Mouse (Mus musculus) stomach, embryonic 15.5 days (tissue): ENCODE data around the gene Rgs7. TPM values are rescaled to one million over a fixed set of nuclear protein-coding genes. Genes with fewer than 3 reads are reported as not detected.

Experiments
- ATAC-seq: fragments of 200-750 bp; cut with Nextera tagmentation; 2 replicates; pipeline ENCODE4 v1.8.0; 2017; ENCODE audit warnings: low read depth, moderate number of reproducible peaks, moderate TSS enrichment; ENCODE audit not compliant: insufficient read depth, low FRiP score
- H3K27ac ChIP-seq: fragments of 300-500 bp; sonication (generic); 2 replicates; pipeline ENCODE4 v1.5.1; 2015; ENCODE audit warnings: mild to moderate bottlenecking, inconsistent platforms
- H3K27me3 ChIP-seq: fragments of 300-500 bp; sonication (generic); replicated peaks from 2 replicates; pipeline ENCODE4 v1.6.1; 2015; ENCODE audit warnings: inconsistent platforms
- H3K36me3 ChIP-seq: fragments of 300-500 bp; sonication (generic); 2 replicates; pipeline ENCODE4 v1.6.1; 2015; ENCODE audit warnings: inconsistent platforms
- H3K4me1 ChIP-seq: fragments of 300-500 bp; sonication (generic); 2 replicates; pipeline ENCODE4 v1.6.1; 2015; ENCODE audit warnings: inconsistent platforms
- H3K4me2 ChIP-seq: fragments of 300-500 bp; sonication (generic); 2 replicates; pipeline ENCODE4 v1.6.1; 2015; ENCODE audit warnings: mild to moderate bottlenecking, inconsistent platforms
- H3K4me3 ChIP-seq: fragments of 300-500 bp; sonication (generic); replicated peaks from 2 replicates; pipeline ENCODE4 v1.5.1; 2015; ENCODE audit warnings: inconsistent platforms
- H3K9ac ChIP-seq: fragments of 300-500 bp; sonication (generic); 2 replicates; pipeline ENCODE4 v1.6.1; 2015; ENCODE audit warnings: inconsistent platforms
- H3K9me3 ChIP-seq: fragments of 300-500 bp; sonication (generic); 2 replicates; pipeline ENCODE4 v1.6.1; 2016; ENCODE audit warnings: inconsistent platforms
- WGBS: fragments of 180-500 bp; shearing (Covaris S2); methylation state at CpG from one replicate; pipeline ENCODE4 v1.1.7; 2015; 5-methylcytosine and 5-hydroxymethylcytosine counted together
- polyA plus RNA-seq: library from polyadenylated mRNA; unstranded; fragments of >200 nt; fragmentation: Nextera tagmentation; extraction: Ambion mirVana; gene quantifications from 2 replicates; pipeline ENCODE4 v1.2.1, GENCODE M21; 2015

Gene Rgs7
- polyA plus RNA-seq, 1 experiment from 2014 or later: 2.5 TPM

- Histone ChIP-seq H3K4me3 (no peak overlapping the region), H3K9ac (no peak overlapping the region), H3K36me3 (no peaks in the 10 kb centered on the region), H3K27ac (no peak overlapping the region), H3K4me2 (no peak overlapping the region), H3K4me1 (no peaks in the 10 kb centered on the region), H3K9me3 (no peaks in the 10 kb centered on the region), H3K27me3 (no peaks in the 10 kb centered on the region)
- 89% methylated on average over 4 of the region's 4 CpGs for WGBS
- ATAC-seq: no peak
Measured at GRCm38 (mm10) chr1:175426393-175426792, 65.9 kb downstream of the Rgs7 start.

GRCm38 (mm10) chr1:175420883-175421282 lies 71.4 kb downstream of the Rgs7 start:
- Histone ChIP-seq H3K27me3 (no peaks in the 10 kb centered on the region), H3K4me3 (no peak overlapping the region), H3K4me1 (no peaks in the 10 kb centered on the region), H3K36me3 (no peaks in the 10 kb centered on the region), H3K9ac (no peak overlapping the region), H3K9me3 (no peaks in the 10 kb centered on the region), H3K27ac (no peak overlapping the region), H3K4me2 (no peak overlapping the region)
- WGBS: 76% methylated on average over 4 of the region's 4 CpGs
- ATAC-seq: no peak

- H3K36me3 ChIP-seq: no peaks in the 10 kb centered on the region
- H3K9ac ChIP-seq: no peak overlapping the region
- 67% methylated on average over 9 of the region's 9 CpGs for WGBS
- H3K4me3 ChIP-seq: no peak overlapping the region
- H3K4me1 ChIP-seq: no peaks in the 10 kb centered on the region
- H3K9me3 ChIP-seq: no peaks in the 10 kb centered on the region
- ATAC-seq: no peak
- no peaks in the 10 kb centered on the region for H3K27me3 ChIP-seq
- H3K4me2 ChIP-seq: no peak overlapping the region
- no peak overlapping the region for H3K27ac ChIP-seq
Measured at GRCm38 (mm10) chr1:175415728-175416127, 76.6 kb downstream of the Rgs7 start.

GRCm38 (mm10) chr1:175410399-175410798 lies 81.9 kb downstream of the Rgs7 start:
- H3K27me3 ChIP-seq: no peaks in the 10 kb centered on the region
- no peak overlapping the region for H3K27ac ChIP-seq
- H3K9me3 ChIP-seq: no peaks in the 10 kb centered on the region
- H3K4me3 ChIP-seq: no peak overlapping the region
- H3K36me3 ChIP-seq: no peaks in the 10 kb centered on the region
- no peak overlapping the region for H3K9ac ChIP-seq
- no peaks in the 10 kb centered on the region for H3K4me1 ChIP-seq
- no peak for ATAC-seq
- H3K4me2 ChIP-seq: no peak overlapping the region
- WGBS: 45% methylated on average over 3 of the region's 3 CpGs

- Histone ChIP-seq H3K4me2 (no peak overlapping the region), H3K4me3 (no peak overlapping the region), H3K27ac (no peak overlapping the region), H3K4me1 (no peaks in the 10 kb centered on the region), H3K36me3 (no peaks in the 10 kb centered on the region), H3K27me3 (no peaks in the 10 kb centered on the region), H3K9ac (no peak overlapping the region), H3K9me3 (no peaks in the 10 kb centered on the region)
- no peak for ATAC-seq
- 85% methylated on average over 4 of the region's 4 CpGs for WGBS
Measured at GRCm38 (mm10) chr1:175391894-175392293, 100.4 kb downstream of the Rgs7 start.

GRCm38 (mm10) chr1:175389250-175389649 lies 103.0 kb downstream of the Rgs7 start:
- Histone ChIP-seq H3K4me1 (no peaks in the 10 kb centered on the region), H3K27me3 (no peaks in the 10 kb centered on the region), H3K9me3 (no peaks in the 10 kb centered on the region), H3K4me3 (no peak overlapping the region), H3K9ac (no peak overlapping the region), H3K36me3 (no peaks in the 10 kb centered on the region), H3K27ac (no peak overlapping the region), H3K4me2 (no peak overlapping the region)
- no peak for ATAC-seq
- WGBS: 80% methylated on average over 5 of the region's 5 CpGs

- Histone ChIP-seq H3K27me3 (no peaks in the 10 kb centered on the region), H3K4me3 (no peak overlapping the region), H3K9ac (no peak overlapping the region), H3K9me3 (no peaks in the 10 kb centered on the region), H3K36me3 (no peaks in the 10 kb centered on the region), H3K4me1 (no peaks in the 10 kb centered on the region), H3K27ac (no peak overlapping the region), H3K4me2 (no peak overlapping the region)
- no peak for ATAC-seq
- WGBS: 39% methylated on average over 3 of the region's 3 CpGs
Measured at GRCm38 (mm10) chr1:175385581-175386235, 106.6 kb downstream of the Rgs7 start.

GRCm38 (mm10) chr1:175372571-175372970 lies 119.7 kb downstream of the Rgs7 start:
- Histone ChIP-seq H3K9ac (no peak overlapping the region), H3K36me3 (no peaks in the 10 kb centered on the region), H3K4me1 (no peaks in the 10 kb centered on the region), H3K9me3 (no peaks in the 10 kb centered on the region), H3K27ac (no peak overlapping the region), H3K27me3 (no peaks in the 10 kb centered on the region), H3K4me2 (no peak overlapping the region), H3K4me3 (no peak overlapping the region)
- no peak for ATAC-seq

GRCm38 (mm10) chr1:175368062-175368461 lies 124.2 kb downstream of the Rgs7 start:
- Histone ChIP-seq H3K4me3 (no peak overlapping the region), H3K27ac (no peak overlapping the region), H3K4me2 (no peak overlapping the region), H3K9me3 (no peaks in the 10 kb centered on the region), H3K27me3 (no peaks in the 10 kb centered on the region), H3K9ac (no peak overlapping the region), H3K4me1 (no peaks in the 10 kb centered on the region), H3K36me3 (no peaks in the 10 kb centered on the region)
- 89% methylated on average over 2 of the region's 2 CpGs for WGBS
- no peak for ATAC-seq

GRCm38 (mm10) chr1:175363606-175364005 lies 128.7 kb downstream of the Rgs7 start:
- no peak overlapping the region for H3K4me2 ChIP-seq
- no peaks in the 10 kb centered on the region for H3K4me1 ChIP-seq
- ATAC-seq: no peak
- WGBS: 83% methylated on average over 3 of the region's 3 CpGs
- H3K4me3 ChIP-seq: no peak overlapping the region
- no peaks in the 10 kb centered on the region for H3K36me3 ChIP-seq
- no peaks in the 10 kb centered on the region for H3K27me3 ChIP-seq
- H3K9ac ChIP-seq: no peak overlapping the region
- H3K27ac ChIP-seq: no peak overlapping the region
- no peaks in the 10 kb centered on the region for H3K9me3 ChIP-seq

GRCm38 (mm10) chr1:175359411-175360366 lies 132.6 kb downstream of the Rgs7 start:
- Histone ChIP-seq H3K4me3 (no peak overlapping the region), H3K27ac (no peak overlapping the region), H3K4me2 (no peak overlapping the region), H3K4me1 (no peaks in the 10 kb centered on the region), H3K27me3 (no peaks in the 10 kb centered on the region), H3K36me3 (no peaks in the 10 kb centered on the region), H3K9me3 (no peaks in the 10 kb centered on the region), H3K9ac (no peak overlapping the region)
- ATAC-seq: no peak
- 44% methylated on average over 7 of the region's 7 CpGs for WGBS

GRCm38 (mm10) chr1:175352921-175353320 lies 139.4 kb downstream of the Rgs7 start:
- Histone ChIP-seq H3K4me2 (no peak overlapping the region), H3K36me3 (no peaks in the 10 kb centered on the region), H3K4me1 (no peaks in the 10 kb centered on the region), H3K9me3 (no peaks in the 10 kb centered on the region), H3K9ac (no peak overlapping the region), H3K4me3 (no peak overlapping the region), H3K27me3 (no peaks in the 10 kb centered on the region), H3K27ac (no peak overlapping the region)
- 83% methylated on average over 4 of the region's 4 CpGs for WGBS
- ATAC-seq: no peak
